9 mouse cellular contexts compared by ENCODE assay signal in genomic region chr17:26243471-26244100, GRCm38 (mm10). TPM values are rescaled to one million over a fixed set of nuclear protein-coding genes. Genes with fewer than 3 reads are reported as not detected.
DNase-seq lines count a peak whose midpoint lies in the region; ATAC-seq and TF ChIP-seq lines count a peak whose summit lies in the region.
"Had no signal": no experiment of that assay in that cellular context is flagged by ENCODE, and none has a peak within 500 bp of the region (broad histone marks: within the 10 kb centered on the region; RNA-seq: fewer than 3 reads in every experiment).

No protein-coding gene starts in this region.

- TF ChIP-seq CTCF in cerebellum, adult 2 months (IDR thresholded peaks at IDR 0.05; ENCODE audit: borderline replicate concordance, insufficient read depth, low read depth, low read length), result 0 out of 2 replicates have a peak, but pooled peaks have one; percentile 12
- peak; percentile 75 for TF ChIP-seq CTCF in Patski (IDR thresholded peaks at IDR 0.05)
- TF ChIP-seq CTCF in stomach, postnatal 0 days (IDR thresholded peaks at IDR 0.05; ENCODE audit: low read depth), result peak; percentile 66

- no peak for TF ChIP-seq EP300 in stomach, postnatal 0 days (optimal IDR thresholded peaks at IDR 0.05)

- no peaks in the 10 kb centered on the region for H3K4me1 ChIP-seq in cerebellum, adult 2 months (ENCODE audit: control insufficient read depth, insufficient read depth, low read length)
- H3K4me1 ChIP-seq in limb, embryonic 13.5 days, result peaks cover 10% of the 10 kb centered on the region
- H3K4me1 ChIP-seq in midbrain, embryonic 13.5 days (replicated peaks), result peaks cover 27% of the 10 kb centered on the region
- no peaks in the 10 kb centered on the region; the same call in none of the 2 replicates for H3K4me1 ChIP-seq in stomach, postnatal 0 days (replicated peaks; ENCODE audit: control insufficient read depth, insufficient read depth)

- POLR2A ChIA-PET in Patski (lab: Charles Lee), result no interaction called here

- peak; percentile 80 for ATAC-seq in Patski
- ATAC-seq in erythroblast, adult 5-6 weeks (replicated peaks; ENCODE audit: low FRiP score, poor library complexity, severe bottlenecking), result peak; percentile 61
- peak; percentile 85 for ATAC-seq in limb, embryonic 13.5 days (ENCODE audit: low FRiP score, low read depth)
- peak; percentile 96 for ATAC-seq in midbrain, embryonic 13.5 days
- peak; percentile 80 for ATAC-seq in stomach, postnatal 0 days (ENCODE audit: low FRiP score, low TSS enrichment)

- WGBS in cerebellum, adult 2 months, result 1% methylated on average over 32 of the region's 32 CpGs
- under 1% methylated on average over 32 of the region's 32 CpGs for WGBS in limb, embryonic 13.5 days
- WGBS in midbrain, embryonic 13.5 days, result 1% methylated on average over 32 of the region's 32 CpGs
- WGBS in stomach, postnatal 0 days, result under 1% methylated on average over 32 of the region's 32 CpGs

- CTCF ChIA-PET in Patski (lab: Charles Lee), result interaction anchor here (1.0 to 2.3 kb wide), 10 partner anchors 9 to 130 kb away, joined by 3 to 8 read pairs (median 4); partner anchors contain the start of gene Luc7l

- peak overlapping the region; percentile 2; the same call in 1 of the 2 replicates for H3K27ac ChIP-seq in cerebellum, adult 2 months (ENCODE audit: insufficient read depth, low read length)
- peak overlapping the region; percentile 72; the same call in 1 of the 2 replicates for H3K27ac ChIP-seq in limb, embryonic 13.5 days
- peak overlapping the region; percentile 69 for H3K27ac ChIP-seq in midbrain, embryonic 13.5 days
- peak overlapping the region; percentile 87 for H3K27ac ChIP-seq in stomach, postnatal 0 days (replicated peaks)

- peak overlapping the region; percentile 81 for H3K4me2 ChIP-seq in limb, embryonic 13.5 days (replicated peaks)
- peak overlapping the region; percentile 84 for H3K4me2 ChIP-seq in midbrain, embryonic 13.5 days (replicated peaks)
- H3K4me2 ChIP-seq in stomach, postnatal 0 days (replicated peaks; ENCODE audit: low read depth), result peak overlapping the region; percentile 65

- H3K9ac ChIP-seq in limb, embryonic 13.5 days, result peak overlapping the region; percentile 76
- peak overlapping the region; percentile 79 for H3K9ac ChIP-seq in midbrain, embryonic 13.5 days (replicated peaks)
- H3K9ac ChIP-seq in stomach, postnatal 0 days (ENCODE audit: low read length), result peak overlapping the region; percentile 65

- H3K4me3 ChIP-seq in cerebellum, adult 2 months (replicated peaks; ENCODE audit: insufficient read depth, low read depth, low read length), result peak overlapping the region; percentile 77
- peak overlapping the region; percentile 76 for H3K4me3 ChIP-seq in limb, embryonic 13.5 days
- peak overlapping the region; percentile 75 for H3K4me3 ChIP-seq in midbrain, embryonic 13.5 days (replicated peaks)
- peak overlapping the region; percentile 74 for H3K4me3 ChIP-seq in stomach, postnatal 0 days (ENCODE audit: low read depth, low read length)

- no peaks in the 10 kb centered on the region for H3K27me3 ChIP-seq in cerebellum, adult 2 months (ENCODE audit: control insufficient read depth, insufficient read depth, low read length)
- no peaks in the 10 kb centered on the region for H3K27me3 ChIP-seq in Patski
- H3K27me3 ChIP-seq in limb, embryonic 13.5 days, result 0 out of 2 replicates have a peak, but pooled peaks cover 3% of the 10 kb centered on the region
- H3K27me3 ChIP-seq in midbrain, embryonic 13.5 days, result no peaks in the 10 kb centered on the region
- H3K27me3 ChIP-seq in stomach, postnatal 0 days (ENCODE audit: control insufficient read depth, insufficient read depth, low read length), result no peaks in the 10 kb centered on the region

- in situ Hi-C loops in Patski (cut with MboI; ENCODE audit: low pct_unique_long_range_greater_than_20kb), result loop anchor here (5.0 kb wide), 1 partner anchor 121 kb away; the partner anchor contains the start of gene Mrpl28

- intact Hi-C loops in heart, postnatal 25 days (cut with DNase I), result loop anchor here (2.0 to 5.0 kb wide), 3 partner anchors 105 to 146 kb away; partner anchors contain the start of genes Axin1, Mrpl28 and Nme4

- no peak for DNase-seq in cerebellum, adult 2 months
- DNase-seq in cerebellum, adult 8-10 months, result no peak
- peak; percentile 24 for DNase-seq in Patski (ENCODE audit: low read depth, low spot score)
- DNase-seq in heart, postnatal 25 days (ENCODE audit: low spot score), result peak; percentile 3
- DNase-seq in stomach, postnatal 0 days (ENCODE audit: low spot score), result peak; percentile 83

- H3K9me3 ChIP-seq in limb, embryonic 13.5 days, result no peaks in the 10 kb centered on the region
- no peaks in the 10 kb centered on the region for H3K9me3 ChIP-seq in midbrain, embryonic 13.5 days
- no peaks in the 10 kb centered on the region for H3K9me3 ChIP-seq in stomach, postnatal 0 days (ENCODE audit: control insufficient read depth, low read length)

- TF ChIP-seq POLR2A in cerebellum, adult 2 months (IDR thresholded peaks at IDR 0.05; ENCODE audit: borderline replicate concordance, insufficient read depth, low read length), result no peak

- H3K36me3 ChIP-seq in limb, embryonic 13.5 days, result no peaks in the 10 kb centered on the region
- H3K36me3 ChIP-seq in midbrain, embryonic 13.5 days, result no peaks in the 10 kb centered on the region
- H3K36me3 ChIP-seq in stomach, postnatal 0 days (ENCODE audit: control insufficient read depth, insufficient read depth, low read length), result no peaks in the 10 kb centered on the region

RNA-seq across cellular contexts. Expression of gene Fam234a, which starts 0.5 kb away (rescaled TPM):
- 30.3 and 34.3 TPM in 2 replicates for polyA plus RNA-seq in cerebellum, adult 2 months (2012; rRNA removed)
- polyA plus RNA-seq in Patski (2021), result 147 TPM
- total RNA-seq in erythroblast, adult 5-6 weeks (2015; ENCODE audit: low replicate concordance), result 2.3 and 4.2 TPM in 2 replicates
- 2.4 and 4.8 TPM in 2 replicates for total RNA-seq in erythroblast, adult 5-6 weeks (2017; ENCODE audit: low replicate concordance)
- total RNA-seq in heart, postnatal 25 days (2021), result 100 to 1,000 TPM; 113 to 123 TPM
- 44.0 and 44.7 TPM in 2 replicates for polyA plus RNA-seq in limb, embryonic 13.5 days (2015; fragmentation: Nextera tagmentation; extraction: Ambion mirVana)
- polyA plus RNA-seq in midbrain, embryonic 13.5 days (2015; fragmentation: Nextera tagmentation; extraction: Ambion mirVana), result 25.3 and 31.0 TPM in 2 replicates
- polyA plus RNA-seq in stomach, postnatal 0 days (2015; fragmentation: Nextera tagmentation; extraction: Ambion mirVana), result 98.0 and 99.1 TPM in 2 replicates
- total RNA-seq: MEL had no signal

RNA-seq across cellular contexts. Expression of gene Luc7l, which starts 9.1 kb away (rescaled TPM):
- polyA plus RNA-seq in cerebellum, adult 2 months (2012; rRNA removed), result 52.5 and 54.9 TPM in 2 replicates
- 113 TPM for polyA plus RNA-seq in Patski (2021)
- 11.7 and 16.3 TPM in 2 replicates for total RNA-seq in erythroblast, adult 5-6 weeks (2015; ENCODE audit: low replicate concordance)
- 18.1 and 27.2 TPM in 2 replicates for total RNA-seq in erythroblast, adult 5-6 weeks (2017; ENCODE audit: low replicate concordance)
- total RNA-seq in heart, postnatal 25 days (2021), result 10 to 100 TPM; 15.3 to 18.2 TPM
- polyA plus RNA-seq in limb, embryonic 13.5 days (2015; fragmentation: Nextera tagmentation; extraction: Ambion mirVana), result 127 and 129 TPM in 2 replicates
- 121 and 126 TPM in 2 replicates for polyA plus RNA-seq in midbrain, embryonic 13.5 days (2015; fragmentation: Nextera tagmentation; extraction: Ambion mirVana)
- 42.9 and 46.2 TPM in 2 replicates for polyA plus RNA-seq in stomach, postnatal 0 days (2015; fragmentation: Nextera tagmentation; extraction: Ambion mirVana)

RNA-seq across cellular contexts. Expression of gene Arhgdig, which starts 36.0 kb away (rescaled TPM):
- polyA plus RNA-seq in cerebellum, adult 2 months (2012; rRNA removed), result 59.9 and 80.0 TPM in 2 replicates
- 17.0 TPM for polyA plus RNA-seq in Patski (2021)
- total RNA-seq in erythroblast, adult 5-6 weeks (2015; ENCODE audit: low replicate concordance), result not detected in 2 replicates
- not detected in 2 replicates for total RNA-seq in erythroblast, adult 5-6 weeks (2017; ENCODE audit: low replicate concordance)
- total RNA-seq in heart, postnatal 25 days (2021), result under 1 TPM in 1 of 2 experiments, not detected in 1; 0.42 TPM
- polyA plus RNA-seq in limb, embryonic 13.5 days (2015; fragmentation: Nextera tagmentation; extraction: Ambion mirVana), result 7.1 and 8.1 TPM in 2 replicates
- polyA plus RNA-seq in midbrain, embryonic 13.5 days (2015; fragmentation: Nextera tagmentation; extraction: Ambion mirVana), result 28.1 and 28.3 TPM in 2 replicates
- 133 and 139 TPM in 2 replicates for polyA plus RNA-seq in stomach, postnatal 0 days (2015; fragmentation: Nextera tagmentation; extraction: Ambion mirVana)

RNA-seq across cellular contexts. Expression of gene Rgs11, which starts 40.8 kb away (rescaled TPM):
- 21.1 and 23.0 TPM in 2 replicates for polyA plus RNA-seq in cerebellum, adult 2 months (2012; rRNA removed)
- polyA plus RNA-seq in Patski (2021), result 0.76 TPM
- not detected in 2 replicates for total RNA-seq in erythroblast, adult 5-6 weeks (2015; ENCODE audit: low replicate concordance)
- total RNA-seq in erythroblast, adult 5-6 weeks (2017; ENCODE audit: low replicate concordance), result 1.7 TPM in 1 of 2 replicates, not detected in the other
- under 1 TPM; 0.29 to 0.73 TPM for total RNA-seq in heart, postnatal 25 days (2021)
- polyA plus RNA-seq in limb, embryonic 13.5 days (2015; fragmentation: Nextera tagmentation; extraction: Ambion mirVana), result 7.0 and 7.8 TPM in 2 replicates
- 2.0 and 3.0 TPM in 2 replicates for polyA plus RNA-seq in midbrain, embryonic 13.5 days (2015; fragmentation: Nextera tagmentation; extraction: Ambion mirVana)
- 24.4 and 27.5 TPM in 2 replicates for polyA plus RNA-seq in stomach, postnatal 0 days (2015; fragmentation: Nextera tagmentation; extraction: Ambion mirVana)

RNA-seq across cellular contexts. Expression of gene Pdia2, which starts 44.7 kb away (rescaled TPM):
- 0.07 and 0.10 TPM in 2 replicates for polyA plus RNA-seq in cerebellum, adult 2 months (2012; rRNA removed)
- 0.22 TPM for polyA plus RNA-seq in Patski (2021)
- total RNA-seq in erythroblast, adult 5-6 weeks (2015; ENCODE audit: low replicate concordance), result 6.5 TPM in 1 of 2 replicates, not detected in the other
- 0.56 and 5.1 TPM in 2 replicates for total RNA-seq in erythroblast, adult 5-6 weeks (2017; ENCODE audit: low replicate concordance)
- total RNA-seq in heart, postnatal 25 days (2021), result not detected
- 0.25 and 0.91 TPM in 2 replicates for polyA plus RNA-seq in limb, embryonic 13.5 days (2015; fragmentation: Nextera tagmentation; extraction: Ambion mirVana)
- polyA plus RNA-seq in midbrain, embryonic 13.5 days (2015; fragmentation: Nextera tagmentation; extraction: Ambion mirVana), result not detected in 2 replicates
- 172 and 176 TPM in 2 replicates for polyA plus RNA-seq in stomach, postnatal 0 days (2015; fragmentation: Nextera tagmentation; extraction: Ambion mirVana)

Comparison
In these comparisons a context has a peak if more than half of its experiments do, and no peak if none do; other contexts are left out.
1. DNase-seq: peak in Patski (single experiment), heart, postnatal 25 days (single experiment) and stomach, postnatal 0 days (single experiment); none in cerebellum, adult 2 months (0 of 2) and cerebellum, adult 8-10 months (single experiment).
2. H3K27ac ChIP-seq: peak in every context shown above with its lines; median percentile 87 in stomach, postnatal 0 days; 72 in limb, embryonic 13.5 days; 69 in midbrain, embryonic 13.5 days; 2 in cerebellum, adult 2 months.
3. CTCF ChIP-seq: peak in every context shown above with its lines; median percentile 75 in Patski; 66 in stomach, postnatal 0 days; 12 in cerebellum, adult 2 months.
4. Peak in every context shown above with its lines, with median percentiles within 50 percentile points of each other: H3K4me3 ChIP-seq, ATAC-seq, H3K4me2 ChIP-seq and H3K9ac ChIP-seq.